Mouse (Mus musculus) CH12.LX (cell line): ENCODE measurements around the gene Prkag1. TPM values are rescaled to one million over a fixed set of nuclear protein-coding genes. Genes with fewer than 3 reads are reported as not detected.

Experiments
- DNase-seq: peaks from one replicate; pipeline ENCODE4 v3.0.0-alpha.2; 2013; ENCODE audit errors: extremely low read depth
- H3K27ac ChIP-seq: 2 replicates; pipeline ENCODE4 v1.5.1; 2012; ENCODE audit warnings: low read depth, mild to moderate bottlenecking, control low read depth, moderate library complexity; ENCODE audit not compliant: insufficient read depth
- H3K27me3 ChIP-seq: replicated peaks from 2 replicates; pipeline ENCODE3; 2012; ENCODE audit warnings: inconsistent platforms
- H3K36me3 ChIP-seq, 2 experiments: replicated peaks in 1 of 2; 2 replicates each; pipeline versions ENCODE3 to v1.6.1; 2012; ENCODE audit warnings: inconsistent platforms in 1 of 2, low read length in 1 of 2, mild to moderate bottlenecking in 1 of 2, mixed read lengths in 1 of 2, moderate library complexity in 1 of 2; ENCODE audit not compliant: control insufficient read depth in 1 of 2, insufficient read depth in 1 of 2
- H3K4me1 ChIP-seq, 2 experiments: 2 replicates each; pipeline ENCODE4 v1.6.1; 2012; ENCODE audit warnings: inconsistent platforms in 1 of 2, moderate library complexity in 1 of 2; ENCODE audit not compliant: insufficient read depth in 2 of 2, control insufficient read depth in 1 of 2
- H3K4me2 ChIP-seq: 2 replicates; pipeline ENCODE4 v1.6.1; 2012; ENCODE audit warnings: low read depth, mild to moderate bottlenecking, control low read depth; ENCODE audit not compliant: poor library complexity, insufficient read depth, severe bottlenecking
- H3K4me3 ChIP-seq, 3 experiments: fragments of 150-350 bp in 1 of 3; sonication (generic) in 1 of 3; replicated peaks in 1 of 3; 2 replicates each; pipeline versions ENCODE3 to v1.5.1; 2011 to 2012; ENCODE audit warnings: low read depth in 2 of 3, low read length in 2 of 3, mild to moderate bottlenecking in 2 of 3, moderate library complexity in 2 of 3, control low read depth in 1 of 3, improper control_type of control experiment in 1 of 3, inconsistent platforms in 1 of 3, mixed read lengths in 1 of 3; ENCODE audit not compliant: poor library complexity in 1 of 3
- H3K79me2 ChIP-seq: replicated peaks from 2 replicates; pipeline ENCODE4 v1.6.1; 2012; ENCODE audit warnings: mild to moderate bottlenecking, moderate library complexity; ENCODE audit not compliant: control insufficient read depth, poor library complexity, insufficient read depth, severe bottlenecking; ENCODE audit errors: extremely low read depth
- H3K9ac ChIP-seq: 2 replicates; pipeline ENCODE4 v1.6.1; 2012; ENCODE audit warnings: low read depth, mild to moderate bottlenecking, control low read depth, moderate library complexity; ENCODE audit not compliant: insufficient read depth
- H3K9me3 ChIP-seq: replicated peaks from 2 replicates; pipeline ENCODE3; 2012; ENCODE audit warnings: low read length, inconsistent platforms, mixed read lengths
- BHLHE40 ChIP-seq: IDR thresholded peaks from 2 replicates; pipeline ENCODE4 v1.6.1; 2011; ENCODE audit warnings: mild to moderate bottlenecking, low read depth, low read length, improper control_type of control experiment
- CHD2 ChIP-seq: IDR thresholded peaks from 2 replicates; pipeline ENCODE4 v1.6.1; 2011; ENCODE audit warnings: low read length, improper control_type of control experiment
- CTCF ChIP-seq, 2 experiments: IDR thresholded peaks in 1 of 2; conservative IDR thresholded peaks in 1 of 2; 2 replicates each; pipeline ENCODE4 v1.5.1; 2011 to 2012; ENCODE audit warnings: low read depth in 2 of 2, low read length in 2 of 2, improper control_type of control experiment in 1 of 2, inconsistent platforms in 1 of 2, mild to moderate bottlenecking in 1 of 2, moderate library complexity in 1 of 2
- E2F4 ChIP-seq: IDR thresholded peaks from 2 replicates; pipeline ENCODE4 v1.6.1; 2011; ENCODE audit warnings: low read depth, low read length, improper control_type of control experiment; ENCODE audit not compliant: insufficient replicate concordance
- ELF1 ChIP-seq: IDR thresholded peaks from 2 replicates; pipeline ENCODE4 v1.6.1; 2014; ENCODE audit warnings: low read depth, mild to moderate bottlenecking, inconsistent platforms, low read length, improper control_type of control experiment
- GABPA ChIP-seq: IDR thresholded peaks from 2 replicates; pipeline ENCODE4 v1.6.1; 2012; ENCODE audit warnings: low read depth, low read length, improper control_type of control experiment, inconsistent platforms; ENCODE audit not compliant: insufficient replicate concordance
- HCFC1 ChIP-seq: IDR thresholded peaks from 2 replicates; pipeline ENCODE4 v1.6.1; 2012; ENCODE audit warnings: low read depth, mild to moderate bottlenecking, inconsistent platforms, low read length, improper control_type of control experiment
- JUND ChIP-seq: conservative IDR thresholded peaks from 2 replicates; pipeline ENCODE4 v1.6.1; 2011; ENCODE audit warnings: low read depth, low read length, improper control_type of control experiment
- MAX ChIP-seq: IDR thresholded peaks from 2 replicates; pipeline ENCODE4 v1.6.1; 2011; ENCODE audit warnings: low read length, improper control_type of control experiment
- MEF2A ChIP-seq: IDR thresholded peaks from 2 replicates; pipeline ENCODE4 v1.6.1; 2014; ENCODE audit warnings: low read depth, mild to moderate bottlenecking, inconsistent platforms, low read length, improper control_type of control experiment, borderline replicate concordance
- MXI1 ChIP-seq: IDR thresholded peaks from 2 replicates; pipeline ENCODE4 v1.6.1; 2011; ENCODE audit warnings: mild to moderate bottlenecking, low read depth, low read length, improper control_type of control experiment
- NELFE ChIP-seq: IDR thresholded peaks from 2 replicates; pipeline ENCODE4 v1.6.1; 2011; ENCODE audit warnings: low read depth, low read length, improper control_type of control experiment
- PAX5 ChIP-seq: IDR thresholded peaks from 2 replicates; pipeline ENCODE4 v1.6.1; 2012; ENCODE audit warnings: low read length, inconsistent platforms, mixed read lengths
- RAD21 ChIP-seq: IDR thresholded peaks from 2 replicates; pipeline ENCODE4 v1.6.1; 2011; ENCODE audit warnings: low read depth, mild to moderate bottlenecking, low read length, improper control_type of control experiment, moderate library complexity
- RCOR1 ChIP-seq: conservative IDR thresholded peaks from 2 replicates; pipeline ENCODE4 v1.6.1; 2012; ENCODE audit warnings: low read depth, mild to moderate bottlenecking, inconsistent platforms, low read length, improper control_type of control experiment
- SMC3 ChIP-seq: IDR thresholded peaks from 2 replicates; pipeline ENCODE4 v1.6.1; 2011; ENCODE audit warnings: low read depth, low read length, improper control_type of control experiment
- TCF12 ChIP-seq: IDR thresholded peaks from 2 replicates; pipeline ENCODE4 v1.6.1; 2014; ENCODE audit warnings: low read depth, mild to moderate bottlenecking, inconsistent platforms, low read length, improper control_type of control experiment
- UBTF ChIP-seq: IDR thresholded peaks from 2 replicates; pipeline ENCODE4 v1.6.1; 2012; ENCODE audit warnings: low read depth, mild to moderate bottlenecking, inconsistent platforms, low read length, improper control_type of control experiment, moderate library complexity
- ZKSCAN1 ChIP-seq: IDR thresholded peaks from 2 replicates; pipeline ENCODE4 v1.6.1; 2012; ENCODE audit warnings: low read depth, inconsistent platforms, low read length, improper control_type of control experiment, borderline replicate concordance
- ZNF384 ChIP-seq: IDR thresholded peaks from 2 replicates; pipeline ENCODE4 v1.6.1; 2012; ENCODE audit warnings: low read depth, low read length, improper control_type of control experiment, inconsistent platforms
- dilution Hi-C: fragments of 300-500 bp; cut with MboI; formaldehyde crosslinking; loops from 2 replicates; pipeline ENCODE4 v1.14.3; 2020; ENCODE audit warnings: low sequenced_read_pairs; ENCODE audit not compliant: extremely low pct_unique_long_range_greater_than_20kb, extremely low pct_ligation_motif_present
- in situ Hi-C: fragments of 300-500 bp; cut with MboI; formaldehyde crosslinking; loops from 3 replicates; pipeline ENCODE4 v1.14.3; 2019; ENCODE audit warnings: low sequenced_read_pairs, low pct_ligation_motif_present, low pct_unique_long_range_greater_than_20kb, mixed read lengths
- polyA plus RNA-seq: library from polyadenylated mRNA; unstranded; fragments of >175 nt; gene quantifications from 2 replicates; pipeline ENCODE4 v1.2.1, GENCODE M21; 2012; ENCODE audit warnings: low read depth; ENCODE audit not compliant: insufficient read length
- total RNA-seq, 2 experiments: library from RNA; depleted of rRNA; stranded (reverse); fragments of 300-350 nt in 1 of 2; fragments of >200 nt in 1 of 2; gene quantifications; 2 replicates each; pipeline ENCODE4 v1.2.3; 2012 to 2014

The Prkag1 gene
- total and polyA plus RNA-seq, 3 experiments, result 49.4 to 87.5 (median 66.1) TPM

- Histone ChIP-seq H3K27me3 (no peaks in the 10 kb centered on the region), H3K27ac (no peak overlapping the region), H3K79me2 (peaks cover 61% of the 10 kb centered on the region), H3K36me3 (peaks cover 52 to 60% of the 10 kb centered on the region in 2 experiments), H3K9ac (no peak overlapping the region), H3K9me3 (no peaks in the 10 kb centered on the region), H3K4me2 (no peak overlapping the region), H3K4me1 (peaks cover 6 to 30% of the 10 kb centered on the region in 2 experiments; a peak in 2 of 4 replicates), H3K4me3 (no peak overlapping the region)
- in situ Hi-C loops, result loop anchor here (5.0 kb wide), 1 partner anchor 34 kb away; the partner anchor contains the start of gene Prkag1
- TF ChIP-seq JUND (no peak), SMC3 (no peak)
- DNase-seq, result no peak
- dilution Hi-C loops, result no loop called here
These were observed 35.2 kb upstream of the Prkag1 start for GRCm38 (mm10) chr15:98866501-98866900.

GRCm38 (mm10) chr15:98865771-98866170 is 34.5 kb upstream of the Prkag1 start:
- H3K36me3 ChIP-seq, result peaks cover 60 to 67% of the 10 kb centered on the region in 2 experiments

GRCm38 (mm10) chr15:98864951-98865350 is 33.6 kb upstream of the Prkag1 start:
- Histone ChIP-seq H3K27me3 (no peaks in the 10 kb centered on the region), H3K4me2 (no peak overlapping the region), H3K79me2 (peaks cover 45% of the 10 kb centered on the region), H3K9me3 (no peaks in the 10 kb centered on the region), H3K36me3 (peaks cover 68 to 76% of the 10 kb centered on the region in 2 experiments)
- in situ Hi-C loops, result loop anchor here (5.0 kb wide), 1 partner anchor 33 kb away; the partner anchor contains the start of gene Prkag1
- DNase-seq, result no peak
- TF ChIP-seq RCOR1 (no peak), MEF2A (no peak), CTCF (conservative IDR thresholded peaks at IDR 0.05 in 1 of 2, IDR thresholded peaks at IDR 0.05 in 1 of 2; ENCODE audit: low read depth in 2 of 2, low read length in 2 of 2) (no peak), ZKSCAN1 (no peak), BHLHE40 (no peak), GABPA (no peak), HCFC1 (no peak), NELFE (no peak), E2F4 (no peak), JUND (no peak), PAX5 (no peak), ELF1 (no peak), UBTF (no peak), MXI1 (no peak)
- TF ChIP-seq, all 38 proteins: peak for 0
- dilution Hi-C loops, result no loop called here
- Histone ChIP-seq H3K4me3 (no peak overlapping the region), H3K4me1 (peaks cover 6 to 30% of the 10 kb centered on the region in 2 experiments; a peak in 2 of 4 replicates), H3K27ac (no peak overlapping the region), H3K9ac (no peak overlapping the region)

More at GRCm38 (mm10) chr15:98865771-98866170, 34.5 kb upstream of the Prkag1 start:
- no peaks in the 10 kb centered on the region for H3K9me3 ChIP-seq
- no peak overlapping the region for H3K4me3 ChIP-seq
- dilution Hi-C loops (no loop called here), in situ Hi-C loops (loop anchor here (5.0 kb wide), 1 partner anchor 33 kb away; the partner anchor contains the start of gene Prkag1)
- TF ChIP-seq JUND (no peak), GABPA (no peak), MAX (no peak), PAX5 (no peak), TCF12 (no peak), RCOR1 (no peak), RAD21 (no peak), MEF2A (no peak), CHD2 (no peak), NELFE (no peak), ZNF384 (no peak), HCFC1 (no peak)
- no peaks in the 10 kb centered on the region for H3K27me3 ChIP-seq
- peaks cover 6 to 30% of the 10 kb centered on the region in 2 experiments; a peak in 2 of 4 replicates for H3K4me1 ChIP-seq
- no peak overlapping the region for H3K27ac ChIP-seq
- peaks cover 54% of the 10 kb centered on the region for H3K79me2 ChIP-seq
- no peak overlapping the region for H3K9ac ChIP-seq
- no peak overlapping the region for H3K4me2 ChIP-seq
- DNase-seq, result no peak
